Mouse (Mus musculus) thymus, postnatal 4 days (tissue): ENCODE data around the gene Gm17581.
"Not testable (repeated sequence)": the region's sequence is repeated elsewhere in the genome, so short reads cannot be mapped to it uniquely, and the experiment has no call there.

Experiments used
- DNase-seq: peaks from one replicate; pipeline ENCODE4 v3.0.0; 2021

Gene Gm17581

GRCm38 (mm10) chr2:155735766-155736165 is at the start of gene Gm17581:
Gene Gm17581, minus strand, starts transcription at chr2:155735866.
- DNase-seq: not testable (repeated sequence)

GRCm38 (mm10) chr2:155784534-155784933 is 48.9 kb upstream of the Gm17581 start:
- no peak for DNase-seq

- no peak for DNase-seq
Observed at GRCm38 (mm10) chr2:155779506-155779905, 43.8 kb upstream of the Gm17581 start.

GRCm38 (mm10) chr2:155779066-155779465 is 43.4 kb upstream of the Gm17581 start:
- no peak for DNase-seq

- no peak for DNase-seq
Observed at GRCm38 (mm10) chr2:155778004-155778403, 42.3 kb upstream of the Gm17581 start.

GRCm38 (mm10) chr2:155777688-155777985 is 42.0 kb upstream of the Gm17581 start:
- no peak for DNase-seq

GRCm38 (mm10) chr2:155776824-155777687 is 41.4 kb upstream of the Gm17581 start:
- no peak for DNase-seq

GRCm38 (mm10) chr2:155775685-155776263 is 40.1 kb upstream of the Gm17581 start:
- peak; percentile 72 for DNase-seq

GRCm38 (mm10) chr2:155774927-155775684 is 39.4 kb upstream of the Gm17581 start, which contains the start of gene Mmp24:
Gene Mmp24, plus strand, starts transcription at chr2:155775342.
- no peak for DNase-seq

- DNase-seq: no peak
Observed at GRCm38 (mm10) chr2:155774261-155774926, 38.7 kb upstream of the Gm17581 start.

GRCm38 (mm10) chr2:155773664-155774063 is 38.0 kb upstream of the Gm17581 start:
- no peak for DNase-seq

- peak; percentile 87 for DNase-seq
Observed at GRCm38 (mm10) chr2:155764679-155765418, 29.2 kb upstream of the Gm17581 start.

GRCm38 (mm10) chr2:155756855-155757566 is 21.3 kb upstream of the Gm17581 start:
- peak; percentile 25 for DNase-seq

GRCm38 (mm10) chr2:155755746-155756145 is 20.1 kb upstream of the Gm17581 start:
- DNase-seq: peak; percentile 87

- DNase-seq: peak; percentile 17
Observed at GRCm38 (mm10) chr2:155751014-155751786, 15.5 kb upstream of the Gm17581 start, which contains the start of gene Procr. Gene Procr, plus strand, starts transcription at chr2:155751117.

GRCm38 (mm10) chr2:155749394-155749793 is 13.7 kb upstream of the Gm17581 start:
- DNase-seq: no peak

GRCm38 (mm10) chr2:155745487-155745886 is 9.8 kb upstream of the Gm17581 start:
- DNase-seq: no peak

- no peak for DNase-seq
Observed at GRCm38 (mm10) chr2:155743351-155743750, 7.7 kb upstream of the Gm17581 start.

- DNase-seq: no peak
Observed at GRCm38 (mm10) chr2:155742931-155743337, 7.3 kb upstream of the Gm17581 start.

- no peak for DNase-seq
Observed at GRCm38 (mm10) chr2:155742211-155742610, 6.5 kb upstream of the Gm17581 start.

GRCm38 (mm10) chr2:155737803-155738202 is 2.1 kb upstream of the Gm17581 start:
- no peak for DNase-seq
